Mouse (Mus musculus): ENCODE results near the gene Ctps2. TPM values are rescaled to one million over a fixed set of nuclear protein-coding genes. Genes with fewer than 3 reads are reported as not detected.

Gene Ctps2
- polyA plus RNA-seq, 1 experiment from 2014 or later: 93.0 TPM

GRCm38 (mm10) chrX:162986876-162987495, 85.9 kb downstream of the Ctps2 start:
- Histone ChIP-seq H3K27ac (ENCODE audit: low read depth) (no peak overlapping the region), H3K4me1 (ENCODE audit: insufficient read depth) (no peaks in the 10 kb centered on the region), H3K4me2 (no peak overlapping the region), H3K9me3 (ENCODE audit: low read depth, low read length) (no peaks in the 10 kb centered on the region), H3K9ac (no peak overlapping the region), H3K36me3 (ENCODE audit: insufficient read depth) (no peaks in the 10 kb centered on the region), H3K4me3 (ENCODE audit: low read depth, low read length) (no peak overlapping the region), H3K27me3 (ENCODE audit: insufficient read depth, low read length) (no peaks in the 10 kb centered on the region)
- ATAC-seq (ENCODE audit: insufficient read depth) (no peak), DNase-seq (no peak)
- TF ChIP-seq CTCF (IDR thresholded peaks at IDR 0.05; ENCODE audit: low read depth): no peak
- 81% methylated on average over 10 of the region's 10 CpGs for WGBS

- H3K27me3 ChIP-seq (ENCODE audit: insufficient read depth, low read length): no peaks in the 10 kb centered on the region
- DNase-seq (peak; percentile 1), ATAC-seq (ENCODE audit: insufficient read depth) (no peak)
- H3K36me3 ChIP-seq (ENCODE audit: insufficient read depth): no peaks in the 10 kb centered on the region
- no peaks in the 10 kb centered on the region for H3K4me1 ChIP-seq (ENCODE audit: insufficient read depth)
- no peak overlapping the region for H3K27ac ChIP-seq (ENCODE audit: low read depth)
- WGBS: 72% methylated on average over 4 of the region's 4 CpGs
- TF ChIP-seq CTCF (IDR thresholded peaks at IDR 0.05; ENCODE audit: low read depth): no peak
- H3K4me3 ChIP-seq (ENCODE audit: low read depth, low read length): no peak overlapping the region
- no peak overlapping the region for H3K4me2 ChIP-seq
- H3K9ac ChIP-seq: no peak overlapping the region
- H3K9me3 ChIP-seq (ENCODE audit: low read depth, low read length): no peaks in the 10 kb centered on the region
These were observed 90.4 kb downstream of the Ctps2 start for GRCm38 (mm10) chrX:162991396-162991795.

DNA sequence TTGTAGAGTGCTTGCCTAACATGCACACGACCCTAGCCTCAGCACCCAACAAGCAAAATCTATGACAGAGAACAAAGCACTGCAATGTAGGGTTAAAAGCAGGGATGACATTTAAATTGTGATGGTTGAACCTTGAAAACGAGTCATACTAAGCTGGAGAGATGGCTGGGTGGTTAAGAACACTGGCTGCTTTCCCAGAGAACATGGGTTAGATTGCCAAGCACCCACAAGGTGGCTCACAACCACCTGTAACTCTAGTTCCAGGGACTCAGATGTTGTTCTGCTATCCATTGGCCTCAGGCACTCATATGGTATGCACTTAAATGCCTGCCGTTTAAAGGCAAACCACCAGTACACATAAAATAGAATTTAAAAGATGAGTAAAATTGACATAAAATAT, 91.1 kb downstream of the Ctps2 start:
- TF ChIP-seq CTCF (IDR thresholded peaks at IDR 0.05; ENCODE audit: low read depth): no peak
- Histone ChIP-seq H3K4me2 (no peak overlapping the region), H3K27me3 (ENCODE audit: insufficient read depth, low read length) (no peaks in the 10 kb centered on the region), H3K27ac (ENCODE audit: low read depth) (no peak overlapping the region), H3K36me3 (ENCODE audit: insufficient read depth) (no peaks in the 10 kb centered on the region), H3K4me3 (ENCODE audit: low read depth, low read length) (no peak overlapping the region), H3K9ac (no peak overlapping the region), H3K9me3 (ENCODE audit: low read depth, low read length) (no peaks in the 10 kb centered on the region), H3K4me1 (ENCODE audit: insufficient read depth) (no peaks in the 10 kb centered on the region)
- no peak for DNase-seq
- ATAC-seq (ENCODE audit: insufficient read depth): no peak
- WGBS: 72% methylated on average over 3 of the region's 3 CpGs

- no peaks in the 10 kb centered on the region for H3K9me3 ChIP-seq (ENCODE audit: low read depth, low read length)
- H3K36me3 ChIP-seq (ENCODE audit: insufficient read depth): peaks cover 7% of the 10 kb centered on the region; the same call in 1 of the 2 replicates
- no peak overlapping the region for H3K4me2 ChIP-seq
- H3K27ac ChIP-seq (ENCODE audit: low read depth): no peak overlapping the region
- H3K9ac ChIP-seq: no peak overlapping the region
- H3K4me1 ChIP-seq (ENCODE audit: insufficient read depth): no peaks in the 10 kb centered on the region
- no peak overlapping the region for H3K4me3 ChIP-seq (ENCODE audit: low read depth, low read length)
- no peak for TF ChIP-seq CTCF (IDR thresholded peaks at IDR 0.05; ENCODE audit: low read depth)
- DNase-seq: no peak
- no peaks in the 10 kb centered on the region for H3K27me3 ChIP-seq (ENCODE audit: insufficient read depth, low read length)
- no peak for ATAC-seq (ENCODE audit: insufficient read depth)
These were observed 126.8 kb downstream of the Ctps2 start for GRCm38 (mm10) chrX:163027864-163028263.

GRCm38 (mm10) chrX:163038767-163039166, 137.7 kb downstream of the Ctps2 start:
- no peaks in the 10 kb centered on the region for H3K4me1 ChIP-seq (ENCODE audit: insufficient read depth)
- no peak overlapping the region for H3K27ac ChIP-seq (ENCODE audit: low read depth)
- ATAC-seq (ENCODE audit: insufficient read depth) (no peak), DNase-seq (no peak)
- no peak overlapping the region for H3K4me2 ChIP-seq
- WGBS: 63% methylated on average over 3 of the region's 3 CpGs
- H3K4me3 ChIP-seq (ENCODE audit: low read depth, low read length): no peak overlapping the region
- no peaks in the 10 kb centered on the region for H3K36me3 ChIP-seq (ENCODE audit: insufficient read depth)
- no peaks in the 10 kb centered on the region for H3K27me3 ChIP-seq (ENCODE audit: insufficient read depth, low read length)
- no peak overlapping the region for H3K9ac ChIP-seq
- H3K9me3 ChIP-seq (ENCODE audit: low read depth, low read length): no peaks in the 10 kb centered on the region
- TF ChIP-seq CTCF (IDR thresholded peaks at IDR 0.05; ENCODE audit: low read depth): no peak

DNA sequence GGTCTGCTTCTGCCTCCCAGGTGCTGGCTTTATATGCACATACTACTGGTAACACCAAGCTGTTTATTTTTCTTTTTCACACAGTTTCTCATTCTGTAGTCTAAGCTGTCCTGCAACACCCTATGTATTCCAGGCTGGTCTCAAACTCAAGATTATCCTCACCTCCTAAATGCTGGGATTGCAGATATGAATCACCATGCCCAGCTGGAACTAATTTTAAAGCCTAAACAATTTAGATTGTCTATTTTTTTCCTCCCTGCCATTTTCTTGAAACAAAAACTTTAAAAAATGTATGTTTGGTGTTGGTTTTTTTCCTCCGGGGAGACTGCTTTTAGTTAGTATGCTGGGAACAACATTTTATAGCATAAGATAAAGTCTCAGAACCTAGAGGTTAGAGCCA, 141.7 kb downstream of the Ctps2 start:
- ATAC-seq (ENCODE audit: insufficient read depth) (no peak), DNase-seq (no peak)
- no peak for TF ChIP-seq CTCF (IDR thresholded peaks at IDR 0.05; ENCODE audit: low read depth)
- Histone ChIP-seq H3K4me1 (ENCODE audit: insufficient read depth) (no peaks in the 10 kb centered on the region), H3K27me3 (ENCODE audit: insufficient read depth, low read length) (no peaks in the 10 kb centered on the region), H3K4me3 (ENCODE audit: low read depth, low read length) (no peak overlapping the region), H3K36me3 (ENCODE audit: insufficient read depth) (no peaks in the 10 kb centered on the region), H3K9ac (no peak overlapping the region), H3K27ac (ENCODE audit: low read depth) (no peak overlapping the region), H3K9me3 (ENCODE audit: low read depth, low read length) (no peaks in the 10 kb centered on the region), H3K4me2 (no peak overlapping the region)
- WGBS: 47% methylated on average over 1 of the region's 1 CpGs

GRCm38 (mm10) chrX:163063936-163064335, 162.9 kb downstream of the Ctps2 start:
- H3K4me3 ChIP-seq (ENCODE audit: low read depth, low read length): no peak overlapping the region
- H3K4me2 ChIP-seq: no peak overlapping the region
- H3K27me3 ChIP-seq (ENCODE audit: insufficient read depth, low read length): no peaks in the 10 kb centered on the region
- H3K4me1 ChIP-seq (ENCODE audit: insufficient read depth): no peaks in the 10 kb centered on the region
- no peak overlapping the region for H3K27ac ChIP-seq (ENCODE audit: low read depth)
- ATAC-seq (ENCODE audit: insufficient read depth) (no peak), DNase-seq (no peak)
- no peak for TF ChIP-seq CTCF (IDR thresholded peaks at IDR 0.05; ENCODE audit: low read depth)
- WGBS: 61% methylated on average over 1 of the region's 1 CpGs
- no peaks in the 10 kb centered on the region for H3K9me3 ChIP-seq (ENCODE audit: low read depth, low read length)
- no peaks in the 10 kb centered on the region for H3K36me3 ChIP-seq (ENCODE audit: insufficient read depth)
- no peak overlapping the region for H3K9ac ChIP-seq

MicroRNAs within 50 kb of the gene (microRNA counts, 519-probe panel; counts per million panel counts)
- 2,277 counts per million, percentile 34 among the panel's probes with 10 or more counts for microRNA mmu-miR-3473

Small RNAs within 50 kb of the gene (microRNA-seq; reads per million reads assigned to microRNA genes)
- gene Mir3473a (ENCODE audit: borderline number of aligned reads): not detected

Other genes with a start within 250 kb of the Ctps2 start
- gene Rbbp7, start 140.8 kb upstream of the Ctps2 start, polyA plus RNA-seq (2014; fragmentation: Nextera tagmentation; extraction: Ambion mirVana): 544 and 552 TPM in 2 replicates
- gene Txlng, start 71.8 kb upstream of the Ctps2 start, polyA plus RNA-seq (2014; fragmentation: Nextera tagmentation; extraction: Ambion mirVana): 13.4 and 14.0 TPM in 2 replicates
- 45.9 and 48.9 TPM in 2 replicates for gene Syap1, start 12.8 kb upstream of the Ctps2 start, polyA plus RNA-seq (2014; fragmentation: Nextera tagmentation; extraction: Ambion mirVana)
- 1.3 TPM in 1 of 2 replicates, not detected in the other for gene S100g, start 63.4 kb downstream of the Ctps2 start, polyA plus RNA-seq (2014; fragmentation: Nextera tagmentation; extraction: Ambion mirVana)

All from lung, embryonic 14.5 days (tissue).